In genomic region chr14:61293884-61294737, GRCm38 (mm10) we compare ENCODE assay signal across 8 mouse cellular contexts. TPM values are rescaled to one million over a fixed set of nuclear protein-coding genes. Genes with fewer than 3 reads are reported as not detected.
DNase-seq lines count a peak whose midpoint lies in the region; ATAC-seq lines count a peak whose summit lies in the region.

No protein-coding gene starts in this region.

- H3K27ac ChIP-seq in hindbrain, embryonic 16.5 days (ENCODE audit: low read depth, low read length): no peak overlapping the region
- H3K27ac ChIP-seq in stomach, embryonic 16.5 days (ENCODE audit: low read length): no peak overlapping the region

- H3K9me3 ChIP-seq in hindbrain, embryonic 16.5 days (ENCODE audit: control insufficient read depth, low read length): no peaks in the 10 kb centered on the region
- H3K9me3 ChIP-seq in stomach, embryonic 16.5 days (replicated peaks; ENCODE audit: control insufficient read depth, low read length): no peaks in the 10 kb centered on the region

- H3K4me2 ChIP-seq in hindbrain, embryonic 16.5 days (ENCODE audit: low read length): peak overlapping the region; percentile 1; the same call in 1 of the 2 replicates
- 0 out of 2 replicates have a peak overlapping the region, but pooled peaks have one; percentile 4 for H3K4me2 ChIP-seq in stomach, embryonic 16.5 days (ENCODE audit: low read depth, low read length)

- ATAC-seq in hindbrain, embryonic 16.5 days: no peak; the same call in 1 of the 2 replicates
- peak; percentile 72; the same call in 1 of the 2 replicates for ATAC-seq in monocyte, adult 5-6 weeks (replicated peaks; ENCODE audit: insufficient number of reproducible peaks, low FRiP score, low TSS enrichment, poor library complexity, severe bottlenecking)
- ATAC-seq in stomach, embryonic 16.5 days (ENCODE audit: insufficient read depth, low FRiP score): no peak

- no peaks in the 10 kb centered on the region for H3K36me3 ChIP-seq in hindbrain, embryonic 16.5 days (ENCODE audit: control insufficient read depth, insufficient read depth, low read length)
- H3K36me3 ChIP-seq in stomach, embryonic 16.5 days (ENCODE audit: control insufficient read depth, insufficient read depth, low read length): no peaks in the 10 kb centered on the region

- no peaks in the 10 kb centered on the region for H3K27me3 ChIP-seq in hindbrain, embryonic 16.5 days (replicated peaks; ENCODE audit: control insufficient read depth, insufficient read depth, low read length)
- H3K27me3 ChIP-seq in stomach, embryonic 16.5 days (ENCODE audit: control insufficient read depth, insufficient read depth, low read length): no peaks in the 10 kb centered on the region

- 46% methylated on average over 16 of the region's 16 CpGs for WGBS in hindbrain, embryonic 16.5 days
- 53% methylated on average over 16 of the region's 16 CpGs for WGBS in stomach, embryonic 16.5 days

- H3K4me3 ChIP-seq in hindbrain, embryonic 16.5 days (ENCODE audit: low read length): no peak overlapping the region
- no peak overlapping the region for H3K4me3 ChIP-seq in stomach, embryonic 16.5 days (replicated peaks; ENCODE audit: low read length)

- H3K4me1 ChIP-seq in hindbrain, embryonic 16.5 days (ENCODE audit: control insufficient read depth, insufficient read depth, low read depth, low read length): no peaks in the 10 kb centered on the region
- H3K4me1 ChIP-seq in stomach, embryonic 16.5 days (ENCODE audit: control insufficient read depth, insufficient read depth, low read length): 0 out of 2 replicates have a peak, but pooled peaks cover 6% of the 10 kb centered on the region

- no peak overlapping the region for H3K9ac ChIP-seq in hindbrain, embryonic 16.5 days (ENCODE audit: low read depth, low read length)
- no peak overlapping the region for H3K9ac ChIP-seq in stomach, embryonic 16.5 days (ENCODE audit: low read length)

- intact Hi-C loops in left cerebral cortex, postnatal 36 days (cut with DNase I): loop anchor here (1.0 to 10.0 kb wide), 3 partner anchors 52 to 495 kb away; partner anchors contain the start of gene Sacs

- DNase-seq in urinary bladder, postnatal 25 days (ENCODE audit: low spot score): peak; percentile 45
- no peak for DNase-seq in urinary bladder, postnatal 4 days (ENCODE audit: low spot score in 2 of 2)
- DNase-seq in cerebellum, adult 8-10 months: peak; percentile 62
- peak; percentile 32 to 59 for DNase-seq in frontal cortex, postnatal 10 days (ENCODE audit: low spot score in 2 of 2)
- DNase-seq in left cerebral cortex, postnatal 36 days (ENCODE audit: low spot score in 2 of 2): peak; percentile 41 to 52

RNA-seq across cellular contexts. Expression of gene Arl11, which starts 15.4 kb away (rescaled TPM):
- polyA plus RNA-seq in hindbrain, embryonic 16.5 days (2015; fragmentation: Nextera tagmentation; extraction: Ambion mirVana): 0.38 and 0.55 TPM in 2 replicates
- total RNA-seq in left cerebral cortex, postnatal 36 days (2021): under 1 TPM; 0.27 to 0.35 TPM
- 3.1 to 7.7 TPM (median 4.9 TPM) in 3 replicates for total RNA-seq in monocyte, adult 5-6 weeks (2017)
- polyA plus RNA-seq in stomach, embryonic 16.5 days (2015; fragmentation: Nextera tagmentation; extraction: Ambion mirVana): 1.4 and 1.6 TPM in 2 replicates

RNA-seq across cellular contexts. Expression of gene Sgcg, which starts 35.8 kb away (rescaled TPM):
- 0.18 and 0.80 TPM in 2 replicates for polyA plus RNA-seq in hindbrain, embryonic 16.5 days (2015; fragmentation: Nextera tagmentation; extraction: Ambion mirVana)
- total RNA-seq in left cerebral cortex, postnatal 36 days (2021): not detected
- total RNA-seq in monocyte, adult 5-6 weeks (2017): not detected in 3 replicates
- 1.6 and 5.6 TPM in 2 replicates for polyA plus RNA-seq in stomach, embryonic 16.5 days (2015; fragmentation: Nextera tagmentation; extraction: Ambion mirVana)

Comparison
In these comparisons a context has a peak if more than half of its experiments do, and no peak if none do; other contexts are left out.
1. DNase-seq: peak in urinary bladder, postnatal 25 days (single experiment), cerebellum, adult 8-10 months (single experiment), frontal cortex, postnatal 10 days (2 of 2) and left cerebral cortex, postnatal 36 days (2 of 2); none in urinary bladder, postnatal 4 days (0 of 2).